Mouse (Mus musculus) forebrain, embryonic 10.5 days (tissue): ENCODE results near the gene Rab27a. TPM values are rescaled to one million over a fixed set of nuclear protein-coding genes. Genes with fewer than 3 reads are reported as not detected.
A peak's percentile ranks its signal among the peaks of the same experiment; 100 is the strongest.
"Not testable (repeated sequence)": the region's sequence is repeated elsewhere in the genome, so short reads cannot be mapped to it uniquely, and the experiment has no call there.

ENCODE experiments used
- DNase-seq: peaks from one replicate; pipeline ENCODE4 v3.0.0-alpha.2; 2017; ENCODE audit warnings: low spot score; ENCODE audit errors: extremely low spot score
- H3K27ac ChIP-seq: fragments of 300-500 bp; sonication (generic); 2 replicates; pipeline ENCODE4 v1.5.1; 2016; ENCODE audit warnings: mild to moderate bottlenecking
- H3K27me3 ChIP-seq: fragments of 300-500 bp; sonication (generic); 2 replicates; pipeline ENCODE4 v1.6.1; 2016; ENCODE audit warnings: mild to moderate bottlenecking; ENCODE audit not compliant: poor library complexity, severe bottlenecking
- H3K36me3 ChIP-seq: fragments of 300-500 bp; sonication (generic); replicated peaks from 2 replicates; pipeline ENCODE4 v1.6.1; 2016; ENCODE audit warnings: mild to moderate bottlenecking, moderate library complexity
- H3K4me1 ChIP-seq: fragments of 300-500 bp; sonication (generic); 2 replicates; pipeline ENCODE4 v1.6.1; 2016
- H3K4me3 ChIP-seq: fragments of 300-500 bp; sonication (generic); 2 replicates; pipeline ENCODE4 v1.5.1; 2016; ENCODE audit warnings: mild to moderate bottlenecking, moderate library complexity
- H3K9me3 ChIP-seq: fragments of 300-500 bp; sonication (generic); 2 replicates; pipeline ENCODE4 v1.6.1; 2016; ENCODE audit warnings: mild to moderate bottlenecking, moderate library complexity
- whole genome bisulfite sequencing: fragments of 180-500 bp; shearing (Covaris S2); methylation state at CpG from one replicate; pipeline ENCODE4 v1.1.7; 2016; 5-methylcytosine and 5-hydroxymethylcytosine counted together
- polyA plus RNA-seq: library from polyadenylated mRNA; unstranded; fragments of >200 nt; fragmentation: Nextera tagmentation; extraction: Ambion mirVana; gene quantifications from 2 replicates; pipeline ENCODE4 v1.2.1, GENCODE M21; 2016

Gene Rab27a
- polyA plus RNA-seq, 1 experiment from 2014 or later = 3.4 TPM

GRCm38 (mm10) chr9:73103159-73103879 lies 58.7 kb downstream of the Rab27a start:
- peak; percentile 58 for DNase-seq
- WGBS = 7% methylated on average over 60 of the region's 60 CpGs
- Histone ChIP-seq H3K27me3 (peaks cover 56% of the 10 kb centered on the region), H3K4me3 (peak overlapping the region; percentile 60), H3K27ac (peak overlapping the region; percentile 80), H3K4me1 (peaks cover 10% of the 10 kb centered on the region), H3K36me3 (no peaks in the 10 kb centered on the region), H3K9me3 (no peaks in the 10 kb centered on the region)

DNA sequence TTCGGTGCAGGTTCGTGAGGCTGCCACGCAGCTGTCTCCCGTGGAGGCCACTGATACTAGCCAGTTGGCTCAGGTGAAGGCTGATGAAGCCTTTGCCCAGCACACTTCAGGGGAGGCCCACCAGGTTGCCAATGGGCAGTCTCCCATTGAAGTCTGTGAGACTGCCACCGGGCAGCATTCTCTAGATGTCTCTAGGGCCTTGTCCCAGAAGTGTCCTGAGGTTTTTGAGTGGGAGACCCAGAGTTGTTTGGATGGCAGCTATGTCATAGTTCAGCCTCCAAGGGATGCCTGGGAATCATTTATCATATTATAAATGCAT lies 59.2 kb downstream of the Rab27a start:
- 46% methylated on average over 5 of the region's 5 CpGs for WGBS
- Histone ChIP-seq H3K27me3 (peaks cover 56% of the 10 kb centered on the region), H3K27ac (peak overlapping the region; percentile 80), H3K9me3 (no peaks in the 10 kb centered on the region), H3K4me1 (peaks cover 10% of the 10 kb centered on the region), H3K4me3 (peak overlapping the region; percentile 60), H3K36me3 (no peaks in the 10 kb centered on the region)
- DNase-seq = no peak

DNA sequence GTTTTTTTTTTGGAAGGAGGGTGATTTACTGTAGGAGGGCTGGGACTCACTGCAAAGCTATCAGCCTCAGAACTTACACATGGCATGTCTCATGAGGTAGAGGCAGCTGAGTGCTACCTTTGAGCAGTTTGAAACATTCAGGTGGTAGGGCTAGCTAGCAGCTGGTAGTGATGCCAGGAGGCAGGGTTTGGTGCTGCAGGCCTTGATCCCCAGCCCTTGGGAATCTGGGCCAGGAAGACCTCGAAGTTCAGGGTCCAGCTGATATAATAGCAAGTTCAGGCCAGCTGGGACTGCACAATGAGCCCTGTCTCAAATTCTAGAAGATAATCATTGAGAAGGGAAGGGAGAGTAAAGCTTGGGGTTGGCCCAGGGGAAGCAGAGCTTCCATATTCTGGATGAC lies 60.5 kb downstream of the Rab27a start:
- H3K27me3 ChIP-seq = peaks cover 56% of the 10 kb centered on the region
- H3K4me3 ChIP-seq = no peak overlapping the region
- H3K4me1 ChIP-seq = peaks cover 10% of the 10 kb centered on the region
- H3K36me3 ChIP-seq = no peaks in the 10 kb centered on the region
- no peak overlapping the region for H3K27ac ChIP-seq
- no peaks in the 10 kb centered on the region for H3K9me3 ChIP-seq
- DNase-seq = no peak
- 73% methylated on average over 1 of the region's 1 CpGs for WGBS

DNA sequence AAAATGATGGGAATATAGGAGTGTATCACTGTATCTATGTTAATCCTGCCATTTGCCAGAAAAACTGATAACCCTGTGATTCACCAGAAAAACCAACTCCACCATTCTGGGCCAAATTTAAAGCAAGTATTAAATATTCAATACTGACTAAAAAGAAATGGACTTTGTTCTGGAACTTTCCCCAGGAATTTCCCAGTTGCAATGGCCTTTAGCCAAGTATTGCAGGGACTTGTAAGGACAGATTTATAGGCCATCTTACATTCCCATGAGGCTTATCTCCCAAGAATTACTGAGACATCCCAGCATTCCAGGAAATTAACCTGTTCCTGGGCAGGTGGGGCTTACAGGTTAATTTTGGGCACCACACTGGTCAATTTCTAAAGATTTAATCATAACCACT lies 61.1 kb downstream of the Rab27a start:
- H3K36me3 ChIP-seq = no peaks in the 10 kb centered on the region
- H3K4me3 ChIP-seq = no peak overlapping the region
- no peaks in the 10 kb centered on the region for H3K9me3 ChIP-seq
- no peak overlapping the region for H3K27ac ChIP-seq
- H3K4me1 ChIP-seq = peaks cover 10% of the 10 kb centered on the region
- DNase-seq = no peak
- peaks cover 56% of the 10 kb centered on the region for H3K27me3 ChIP-seq

GRCm38 (mm10) chr9:73112919-73113906 lies 68.6 kb downstream of the Rab27a start, which contains the start of gene Rsl24d1:
Rsl24d1 (plus strand) TSS chr9:73113426.
- Histone ChIP-seq H3K4me1 (peaks cover 16% of the 10 kb centered on the region), H3K27me3 (no peaks in the 10 kb centered on the region), H3K27ac (peak within 1 kb of the TSS; percentile 83), H3K36me3 (peaks cover 33% of the 10 kb centered on the region), H3K4me3 (peak within 1 kb of the TSS; percentile 98), H3K9me3 (no peaks in the 10 kb centered on the region)
- peak; percentile 89 for DNase-seq
- WGBS = under 1% methylated on average over 64 of the region's 64 CpGs

DNA sequence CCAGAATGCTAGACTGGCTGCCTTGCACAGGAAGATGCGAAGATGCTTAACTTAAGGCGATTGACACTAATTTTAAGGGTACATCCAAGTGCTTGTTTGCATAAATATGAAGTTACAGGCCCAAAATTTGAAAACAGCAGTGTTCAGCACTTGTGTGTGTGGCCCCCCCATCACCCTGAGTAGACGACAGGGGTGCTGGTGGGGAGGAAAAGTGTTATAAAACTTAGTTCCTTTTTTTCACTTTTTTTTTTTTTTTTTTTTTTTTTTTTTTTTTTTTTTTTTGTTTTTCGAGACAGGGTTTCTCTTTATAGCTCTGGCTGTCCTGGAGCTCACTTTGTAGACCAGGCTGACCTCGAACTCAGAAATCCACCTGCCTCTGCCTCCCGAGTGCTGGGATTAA lies 72.0 kb downstream of the Rab27a start:
- H3K27ac ChIP-seq, H3K4me3 ChIP-seq, H3K9me3 ChIP-seq, H3K27me3 ChIP-seq, DNase-seq: not testable (repeated sequence)
- WGBS = 92% methylated on average over 5 of the region's 6 CpGs
- Histone ChIP-seq H3K36me3 (peaks cover 67% of the 10 kb centered on the region), H3K4me1 (peaks cover 22% of the 10 kb centered on the region)

DNA sequence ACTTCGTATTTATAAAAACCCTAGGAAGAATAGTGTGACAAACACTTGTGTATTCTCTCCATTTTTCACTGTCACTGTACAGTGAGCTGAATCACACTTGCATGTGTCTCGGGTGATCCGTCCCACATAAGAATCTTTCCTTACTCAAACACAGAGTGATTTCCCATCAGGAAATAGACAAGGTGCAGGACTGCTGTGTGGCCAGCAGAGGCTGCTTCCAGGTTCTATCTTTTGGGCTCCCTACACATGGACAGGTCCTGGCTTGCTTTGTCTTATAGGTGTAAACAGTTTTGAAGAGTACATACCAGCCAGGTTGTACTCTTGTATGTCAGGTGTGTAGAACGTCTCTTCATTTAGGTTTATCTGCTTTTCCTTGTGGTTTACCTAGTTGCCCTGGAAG lies 73.4 kb downstream of the Rab27a start:
- 95% methylated on average over 4 of the region's 4 CpGs for WGBS
- DNase-seq = no peak
- Histone ChIP-seq H3K27ac (no peak overlapping the region), H3K36me3 (peaks cover 77% of the 10 kb centered on the region), H3K4me3 (no peak overlapping the region), H3K27me3 (no peaks in the 10 kb centered on the region), H3K9me3 (no peaks in the 10 kb centered on the region), H3K4me1 (peaks cover 15% of the 10 kb centered on the region)

- no peaks in the 10 kb centered on the region for H3K9me3 ChIP-seq
- no peak overlapping the region for H3K27ac ChIP-seq
- WGBS = 82% methylated on average over 8 of the region's 8 CpGs
- no peaks in the 10 kb centered on the region for H3K27me3 ChIP-seq
- H3K4me3 ChIP-seq = no peak overlapping the region
- 0 out of 2 replicates have a peak, but pooled peaks cover 6% of the 10 kb centered on the region for H3K4me1 ChIP-seq
- H3K36me3 ChIP-seq = peaks cover 95% of the 10 kb centered on the region
- DNase-seq = no peak
These were observed 77.1 kb downstream of the Rab27a start for GRCm38 (mm10) chr9:73121735-73122134.

DNA sequence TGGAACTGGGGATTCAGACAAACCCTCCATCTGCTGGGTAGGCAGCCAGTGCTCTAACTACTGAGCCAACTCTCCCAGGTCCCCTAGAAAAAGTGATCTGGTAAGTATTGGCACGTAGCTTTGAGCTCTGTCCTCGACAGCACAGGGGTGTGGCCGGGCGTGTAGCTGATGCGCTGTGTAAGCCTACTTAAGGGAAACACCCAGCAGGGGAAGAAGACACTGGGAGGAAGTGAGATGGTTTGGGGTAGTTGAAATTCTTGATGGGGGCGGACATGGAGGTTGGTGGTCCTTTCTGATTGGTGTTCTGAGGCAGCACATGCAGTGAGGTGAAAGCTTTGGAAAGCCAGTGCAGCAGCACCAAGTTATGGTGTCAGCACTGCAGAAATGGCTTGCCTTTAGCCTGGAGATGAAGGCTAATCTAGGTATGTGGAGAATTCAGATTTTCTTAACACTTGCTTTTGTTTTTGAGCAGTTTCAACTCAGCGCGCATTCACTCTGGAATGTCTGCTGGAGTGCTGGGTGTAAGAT lies 80.5 kb downstream of the Rab27a start:
- Histone ChIP-seq H3K4me1 (0 out of 2 replicates have a peak, but pooled peaks cover 6% of the 10 kb centered on the region), H3K4me3 (no peak overlapping the region), H3K27me3 (no peaks in the 10 kb centered on the region), H3K36me3 (peaks cover 96% of the 10 kb centered on the region), H3K9me3 (no peaks in the 10 kb centered on the region), H3K27ac (no peak overlapping the region)
- no peak for DNase-seq
- WGBS = 92% methylated on average over 8 of the region's 8 CpGs

- Histone ChIP-seq H3K27me3 (no peaks in the 10 kb centered on the region), H3K4me1 (no peaks in the 10 kb centered on the region), H3K9me3 (no peaks in the 10 kb centered on the region), H3K27ac (no peak overlapping the region), H3K36me3 (peaks cover 75% of the 10 kb centered on the region), H3K4me3 (no peak overlapping the region)
- 69% methylated on average over 2 of the region's 2 CpGs for WGBS
- no peak for DNase-seq
These were observed 82.8 kb downstream of the Rab27a start for GRCm38 (mm10) chr9:73127457-73127856.

DNA sequence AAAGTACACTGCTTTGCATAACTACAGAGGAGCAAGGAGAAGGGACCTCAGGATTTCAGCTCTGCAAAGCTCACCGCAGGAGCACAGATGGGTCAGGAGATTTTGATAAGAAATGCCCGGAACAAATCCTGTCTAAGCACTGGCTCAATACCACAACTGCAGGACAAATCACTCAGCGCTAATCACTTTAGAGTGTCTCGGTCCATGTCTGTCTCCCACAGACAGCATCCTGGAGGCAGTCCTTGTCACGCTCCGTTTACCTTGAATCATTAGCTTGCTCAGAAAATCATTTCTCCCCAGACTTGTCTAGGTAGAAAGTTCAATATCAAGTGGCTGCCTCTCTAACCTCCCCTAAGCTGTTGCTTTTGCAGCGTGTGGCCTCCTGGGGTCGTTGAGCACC lies 85.2 kb downstream of the Rab27a start:
- Histone ChIP-seq H3K27me3 (no peaks in the 10 kb centered on the region), H3K9me3 (no peaks in the 10 kb centered on the region), H3K4me1 (no peaks in the 10 kb centered on the region), H3K27ac (no peak overlapping the region), H3K36me3 (peaks cover 55% of the 10 kb centered on the region), H3K4me3 (no peak overlapping the region)
- 85% methylated on average over 8 of the region's 8 CpGs for WGBS
- no peak for DNase-seq

DNA sequence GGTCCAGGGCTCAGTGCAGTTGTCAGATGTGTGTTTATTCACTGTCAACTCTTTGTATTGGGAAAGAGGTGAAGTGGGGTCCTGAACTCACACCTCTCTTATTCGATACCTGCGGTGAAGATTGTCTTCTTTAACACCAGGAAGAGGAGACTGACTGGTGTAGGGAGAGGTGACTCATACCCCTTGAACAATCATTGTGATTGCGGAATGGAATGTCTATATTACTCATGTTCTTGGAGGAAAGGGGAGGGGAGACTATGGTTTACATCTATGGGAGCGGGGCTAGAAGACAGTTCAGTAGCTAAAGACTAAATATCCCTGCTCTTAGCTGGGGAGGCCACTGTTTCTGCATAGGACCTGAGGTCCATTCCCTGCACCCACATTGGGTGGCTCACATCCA lies 85.9 kb downstream of the Rab27a start:
- H3K36me3 ChIP-seq = peaks cover 48% of the 10 kb centered on the region
- DNase-seq = no peak
- H3K27ac ChIP-seq = no peak overlapping the region
- 96% methylated on average over 4 of the region's 4 CpGs for WGBS
- no peaks in the 10 kb centered on the region for H3K4me1 ChIP-seq
- H3K27me3 ChIP-seq = no peaks in the 10 kb centered on the region
- H3K9me3 ChIP-seq = no peaks in the 10 kb centered on the region
- no peak overlapping the region for H3K4me3 ChIP-seq
